Mouse (Mus musculus) cerebellum, adult 2 months (tissue): ENCODE measurements around the gene Igfals. TPM values are rescaled to one million over a fixed set of nuclear protein-coding genes. Genes with fewer than 3 reads are reported as not detected.

Source experiments
- DNase-seq, 2 experiments: peaks; one replicate each; pipeline ENCODE4 v3.0.0; 2021
- H3K27ac ChIP-seq: fragments of 200-500 bp; 2 replicates; pipeline ENCODE4 v1.5.1; 2012; ENCODE audit warnings: low read length, control low read depth, inconsistent platforms; ENCODE audit not compliant: insufficient read depth
- H3K27me3 ChIP-seq: fragments of 200-500 bp; 2 replicates; pipeline ENCODE4 v1.6.1; 2012; ENCODE audit warnings: inconsistent platforms, mild to moderate bottlenecking, low read length, moderate library complexity; ENCODE audit not compliant: control insufficient read depth, insufficient read depth
- H3K4me1 ChIP-seq: fragments of 200-500 bp; 2 replicates; pipeline ENCODE4 v1.6.1; 2011; ENCODE audit warnings: low read length; ENCODE audit not compliant: control insufficient read depth, insufficient read depth
- H3K4me3 ChIP-seq: fragments of 200-500 bp; replicated peaks from 2 replicates; pipeline ENCODE3; 2011; ENCODE audit warnings: mild to moderate bottlenecking, low read depth, low read length, control low read depth; ENCODE audit not compliant: insufficient read depth
- CTCF ChIP-seq: fragments of 200-500 bp; IDR thresholded peaks from 2 replicates; pipeline ENCODE4 v1.5.1; 2011; ENCODE audit warnings: low read depth, mild to moderate bottlenecking, control low read depth, low read length, moderate library complexity, borderline replicate concordance; ENCODE audit not compliant: insufficient read depth
- POLR2A ChIP-seq: fragments of 200-500 bp; IDR thresholded peaks from 2 replicates; pipeline ENCODE4 v1.6.1; 2011; ENCODE audit warnings: low read length, control low read depth, borderline replicate concordance; ENCODE audit not compliant: insufficient read depth
- WGBS: fragments of 180-500 bp; shearing (Covaris S2); methylation state at CpG from one replicate; pipeline ENCODE4 v1.1.7; 2018; 5-methylcytosine and 5-hydroxymethylcytosine counted together
- polyA plus RNA-seq: library from polyadenylated mRNA; depleted of rRNA; stranded (reverse); fragments of >200 nt; gene quantifications from 2 replicates; pipeline ENCODE4 v1.2.3, GENCODE M21; 2012

The Igfals gene
- polyA plus RNA-seq, 1 experiment, result 0.11 TPM

DNA sequence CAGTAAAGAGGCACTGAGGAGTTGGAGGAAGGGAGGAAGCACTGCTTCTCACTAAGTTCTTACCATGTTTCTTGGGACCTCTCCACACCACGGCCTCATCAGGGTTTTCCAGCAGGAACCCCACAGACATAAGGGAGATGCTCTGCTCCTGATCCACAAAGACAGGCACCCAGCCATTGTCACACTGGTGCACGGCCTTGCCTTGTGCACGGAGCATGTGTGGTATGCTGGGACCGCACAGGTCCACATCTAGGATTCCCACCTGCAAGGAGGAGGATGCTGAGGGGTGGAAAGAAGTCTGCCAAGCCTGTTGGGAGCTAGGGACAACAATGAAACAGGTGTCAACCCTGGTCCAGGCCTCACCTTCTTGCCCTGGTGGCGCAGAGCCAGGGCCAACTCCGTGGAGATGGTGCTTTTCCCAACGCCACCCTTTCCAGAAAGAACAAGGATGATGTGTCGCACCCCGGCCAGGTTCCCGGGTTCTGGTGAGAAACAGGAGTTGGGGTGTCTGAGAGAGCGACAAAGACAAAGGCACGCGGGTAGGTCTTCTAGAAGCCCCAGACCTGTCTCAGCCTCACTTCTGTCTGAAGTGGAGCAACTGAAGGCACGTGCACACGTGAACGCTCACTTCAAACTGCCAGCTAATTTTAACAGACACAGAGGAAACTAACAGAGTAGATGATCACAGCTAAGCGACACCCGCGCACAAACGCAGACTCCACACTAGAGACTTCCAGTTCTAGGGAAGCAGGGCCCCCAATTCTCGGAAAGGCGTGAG, 19.7 kb downstream of the Igfals start:
- Histone ChIP-seq H3K4me1 (peaks cover 25% of the 10 kb centered on the region), H3K27ac (no peak overlapping the region), H3K27me3 (no peaks in the 10 kb centered on the region), H3K4me3 (peak overlapping the region; percentile 81)
- 22% methylated on average over 22 of the region's 22 CpGs for WGBS
- peak in 1 of 2 experiments; percentile 39 for DNase-seq
- TF ChIP-seq CTCF (no peak), POLR2A (no peak)

DNA sequence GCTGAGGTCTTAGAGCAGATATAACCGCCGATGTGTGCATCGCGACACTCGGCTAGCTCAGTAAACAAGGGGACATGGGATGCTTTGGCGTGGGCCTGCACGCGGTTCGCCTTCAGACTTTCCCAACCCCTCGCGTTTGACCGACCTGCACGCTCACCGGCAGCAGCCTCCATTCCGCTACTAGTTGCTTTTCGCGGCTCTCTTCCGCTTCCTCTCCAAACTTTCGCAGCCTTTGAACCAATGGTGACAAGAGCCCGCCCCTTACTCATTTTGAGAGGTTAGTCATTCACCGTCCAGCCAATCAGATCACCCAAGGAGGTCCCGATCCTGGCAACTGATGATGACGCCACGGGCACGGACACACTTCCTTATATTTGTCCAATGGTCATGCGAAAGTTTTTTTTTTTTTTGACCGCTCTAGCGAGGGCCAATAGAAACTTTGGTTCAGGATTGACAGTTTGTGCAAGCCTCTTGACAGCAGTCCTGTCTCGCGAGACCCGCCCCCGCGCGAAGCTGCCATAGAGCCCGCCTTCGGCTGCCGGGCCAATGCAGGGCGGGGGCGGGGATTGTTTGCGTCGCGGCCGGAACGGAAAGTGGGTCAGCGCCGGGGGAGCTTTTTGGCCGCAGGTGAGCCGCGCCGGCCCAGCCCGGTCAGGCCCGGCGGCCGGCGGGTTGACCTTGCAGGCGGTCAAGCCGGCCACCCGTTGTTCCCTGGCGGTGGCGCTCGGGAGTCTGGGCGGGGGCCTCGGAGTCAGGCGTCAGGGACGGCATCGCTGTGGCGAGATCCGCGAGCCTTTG, 20.5 kb downstream of the Igfals start, which contains the start of the genes Nubp2 and Spsb3:
Gene Nubp2 (minus strand): TSS at position 216 of the 798 bp plus-strand sequence.
Gene Spsb3 (plus strand): TSS at position 510 of the 798 bp plus-strand sequence.
- peaks cover 33% of the 10 kb centered on the region for H3K4me1 ChIP-seq

DNA sequence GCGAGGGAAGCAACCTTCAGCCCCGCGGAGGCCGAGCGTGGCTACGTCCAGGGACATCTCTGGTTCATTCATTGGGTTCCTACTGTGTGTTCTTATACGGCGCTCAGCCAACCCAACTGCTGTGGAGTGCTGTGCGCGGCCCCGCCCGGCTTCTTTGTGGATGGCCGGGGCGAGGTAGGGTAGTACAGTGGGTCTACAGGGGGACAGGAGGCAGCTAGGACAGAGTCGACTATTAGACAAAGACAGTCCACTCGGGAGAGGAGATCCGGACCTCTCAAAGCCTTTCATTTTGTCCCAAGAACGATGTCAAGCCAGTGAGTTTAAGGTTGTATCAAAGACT, 21.1 kb downstream of the Igfals start:
- under 1% methylated on average over 18 of the region's 18 CpGs for WGBS
- Histone ChIP-seq H3K4me3 (peak overlapping the region; percentile 84), H3K4me1 (peaks cover 38% of the 10 kb centered on the region), H3K27ac (peak overlapping the region; percentile 93), H3K27me3 (no peaks in the 10 kb centered on the region)
- TF ChIP-seq POLR2A (no peak), CTCF (no peak)
- DNase-seq, result no peak

More for the DNA sequence above, 20.5 kb downstream of the Igfals start, which contains the start of the genes Nubp2 and Spsb3:
- peak; percentile 97 to 100 for DNase-seq
- TF ChIP-seq POLR2A (peak; percentile 74; the same call in 1 of the 2 replicates), CTCF (no peak)
- no peaks in the 10 kb centered on the region for H3K27me3 ChIP-seq
- under 1% methylated on average over 68 of the region's 69 CpGs for WGBS
- H3K27ac ChIP-seq, result peak within 1 kb of the TSS; percentile 93
- H3K4me3 ChIP-seq, result peak within 1 kb of the TSS; percentile 84

DNA sequence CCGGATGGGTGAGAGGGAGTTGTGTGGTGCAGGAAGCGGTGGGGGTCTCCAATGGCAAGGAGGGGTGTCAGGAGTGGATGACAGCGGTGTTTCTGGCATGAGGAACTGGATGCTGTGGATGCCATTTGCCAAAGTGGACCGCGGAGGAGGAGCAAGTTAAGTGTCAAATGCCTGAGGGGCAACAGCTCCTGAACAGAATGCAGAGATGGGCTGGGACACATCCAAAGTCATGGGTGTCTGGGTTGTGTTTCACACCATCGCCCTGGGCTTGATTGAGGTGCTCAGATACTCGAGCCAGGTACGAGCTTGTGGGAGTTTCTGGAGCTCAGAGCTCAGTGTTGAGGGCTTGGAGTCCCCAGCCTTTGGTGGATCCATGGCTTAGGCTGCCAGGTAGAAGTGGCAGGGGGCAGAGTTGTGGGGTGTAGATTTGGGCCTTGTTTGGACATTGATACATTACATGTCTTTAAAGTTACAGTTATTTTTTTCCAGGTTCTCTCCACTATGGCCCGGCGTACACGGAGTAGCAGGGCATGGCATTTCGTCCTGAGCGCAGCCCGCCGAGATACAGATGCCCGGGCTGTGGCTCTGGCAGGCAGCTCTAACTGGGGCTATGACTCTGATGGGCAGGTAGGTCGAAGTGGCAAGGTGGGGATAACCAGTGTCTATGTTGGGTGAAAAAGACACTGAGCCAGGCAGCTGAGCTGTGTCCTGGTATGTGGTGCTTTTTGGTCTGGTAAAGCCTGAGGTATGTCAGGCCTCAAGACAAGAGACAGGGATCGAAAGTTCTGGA, 21.7 kb downstream of the Igfals start:
- Histone ChIP-seq H3K27me3 (no peaks in the 10 kb centered on the region), H3K4me3 (peak overlapping the region; percentile 84), H3K4me1 (peaks cover 44% of the 10 kb centered on the region), H3K27ac (peak overlapping the region; percentile 93)
- TF ChIP-seq CTCF, result no peak
- TF ChIP-seq POLR2A, result no peak
- WGBS, result 22% methylated on average over 18 of the region's 18 CpGs
- DNase-seq, result peak; percentile 57 to 61

DNA sequence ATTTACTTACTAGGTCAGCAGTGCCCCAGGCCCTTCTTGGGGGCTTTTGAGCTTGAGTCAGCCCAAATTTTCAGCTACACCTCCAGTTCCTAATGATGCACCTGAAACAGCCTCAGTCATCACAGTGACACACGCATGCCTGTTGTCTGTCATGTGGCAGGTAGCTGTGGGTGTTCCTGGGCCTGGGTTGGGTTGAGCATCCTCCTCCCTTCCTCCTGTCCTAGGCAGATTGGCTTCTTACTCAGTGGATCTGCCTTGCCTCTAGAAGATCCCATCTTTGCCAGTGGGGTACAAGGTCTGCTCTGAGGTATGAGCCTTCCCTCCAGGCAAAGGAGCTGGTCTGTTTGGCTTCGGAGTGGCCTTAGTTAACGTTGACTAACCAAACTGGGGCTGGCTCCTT, 23.1 kb downstream of the Igfals start:
- 66% methylated on average over 3 of the region's 3 CpGs for WGBS
- peak in 1 of 2 experiments; percentile 22 for DNase-seq
- Histone ChIP-seq H3K27me3 (no peaks in the 10 kb centered on the region), H3K27ac (no peak overlapping the region; the same call in 1 of the 2 replicates), H3K4me1 (peaks cover 56% of the 10 kb centered on the region), H3K4me3 (no peak overlapping the region)
- TF ChIP-seq CTCF, result 0 out of 2 replicates have a peak, but pooled peaks have one; percentile 1
- no peak for TF ChIP-seq POLR2A

- peak overlapping the region; percentile 65; the same call in 1 of the 2 replicates for H3K27ac ChIP-seq
- peaks cover 53% of the 10 kb centered on the region for H3K4me1 ChIP-seq
- WGBS, result 72% methylated on average over 19 of the region's 19 CpGs
- H3K27me3 ChIP-seq, result no peaks in the 10 kb centered on the region
- TF ChIP-seq CTCF (no peak; the same call in 1 of the 2 replicates), POLR2A (0 out of 2 replicates have a peak, but pooled peaks have one; percentile 18)
- H3K4me3 ChIP-seq, result no peak overlapping the region
- DNase-seq, result peak in 1 of 2 experiments; percentile 25
Measured at GRCm38 (mm10) chr17:24890151-24891092, 24.6 kb downstream of the Igfals start.
